ENCODE assay signal across 9 mouse cellular contexts in the genomic region with DNA sequence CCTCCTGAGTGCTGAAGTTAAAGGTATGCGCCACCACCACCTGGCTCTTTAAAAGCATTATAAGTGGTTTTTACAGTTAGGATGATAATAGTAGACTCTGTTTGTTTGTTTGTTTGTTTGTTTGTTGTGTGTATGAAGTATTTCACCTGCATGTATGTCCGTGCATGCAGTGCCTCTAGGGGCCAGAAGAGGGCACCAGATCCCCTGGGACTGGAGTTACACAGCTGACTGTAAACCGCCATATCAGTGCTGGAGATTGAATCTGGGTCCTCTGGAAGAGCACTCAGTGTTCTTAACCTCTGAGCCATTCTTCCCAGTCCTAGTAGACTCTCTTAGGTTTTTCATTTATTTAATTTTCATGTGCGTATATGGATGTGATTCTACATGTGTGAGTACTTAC. TPM values are rescaled to one million over a fixed set of nuclear protein-coding genes. Genes with fewer than 3 reads are reported as not detected.
DNase-seq lines count a peak whose midpoint lies in the region; ATAC-seq and TF ChIP-seq lines count a peak whose summit lies in the region.
"Had no signal": no experiment of that assay in that cellular context is flagged by ENCODE, and none has a peak within 500 bp of the region (broad histone marks: within the 10 kb centered on the region; RNA-seq: fewer than 3 reads in every experiment).

No protein-coding gene starts in this region.

- peak; percentile 24 to 27 for DNase-seq in cerebellum, postnatal 36 days
- DNase-seq in cerebellum, adult 11-12 months, result no peak
- DNase-seq in midbrain, postnatal 0 days (ENCODE audit: low spot score), result no peak
- no peak for DNase-seq in midbrain, embryonic 14.5 days
- peak; percentile 24 for DNase-seq in lung, postnatal 10 days
- peak; percentile 70 for DNase-seq in thymus, postnatal 25 days
- no peak for DNase-seq in frontal cortex, postnatal 10 days (ENCODE audit: low spot score in 2 of 2)

- 81% methylated on average over 4 of the region's 4 CpGs for WGBS in midbrain, postnatal 0 days
- 72% methylated on average over 4 of the region's 4 CpGs for WGBS in midbrain, embryonic 14.5 days

- H3K27me3 ChIP-seq in midbrain, postnatal 0 days (ENCODE audit: insufficient read depth, low read length), result no peaks in the 10 kb centered on the region
- H3K27me3 ChIP-seq in midbrain, embryonic 14.5 days (ENCODE audit: control insufficient read depth, insufficient read depth, low read length), result no peaks in the 10 kb centered on the region
- H3K27me3 ChIP-seq: neural tube, embryonic 12.5 days had no signal

- TF ChIP-seq CTCF in midbrain, postnatal 0 days (IDR thresholded peaks at IDR 0.05), result peak; percentile 47

- no peaks in the 10 kb centered on the region for H3K36me3 ChIP-seq in midbrain, postnatal 0 days (ENCODE audit: insufficient read depth, low read length)
- no peaks in the 10 kb centered on the region for H3K36me3 ChIP-seq in midbrain, embryonic 14.5 days (ENCODE audit: control insufficient read depth, insufficient read depth, low read length)
- H3K36me3 ChIP-seq: neural tube, embryonic 12.5 days had no signal

- H3K4me1 ChIP-seq in midbrain, postnatal 0 days (ENCODE audit: insufficient read depth, low read length), result no peaks in the 10 kb centered on the region
- H3K4me1 ChIP-seq in midbrain, embryonic 14.5 days (ENCODE audit: control insufficient read depth, insufficient read depth, low read length), result no peaks in the 10 kb centered on the region
- H3K4me1 ChIP-seq: neural tube, embryonic 12.5 days had no signal

- H3K4me3 ChIP-seq in midbrain, postnatal 0 days (ENCODE audit: low read depth, low read length), result no peak overlapping the region
- no peak overlapping the region for H3K4me3 ChIP-seq in midbrain, embryonic 14.5 days (replicated peaks; ENCODE audit: low read depth, low read length)
- H3K4me3 ChIP-seq: neural tube, embryonic 12.5 days had no signal

- no peaks in the 10 kb centered on the region for H3K9me3 ChIP-seq in midbrain, postnatal 0 days (ENCODE audit: low read length)
- H3K9me3 ChIP-seq in midbrain, embryonic 14.5 days (ENCODE audit: control insufficient read depth, low read length), result no peaks in the 10 kb centered on the region
- H3K9me3 ChIP-seq: neural tube, embryonic 12.5 days had no signal

- no peak overlapping the region for H3K9ac ChIP-seq in midbrain, postnatal 0 days (replicated peaks; ENCODE audit: low read length, poor library complexity, severe bottlenecking)
- no peak overlapping the region for H3K9ac ChIP-seq in midbrain, embryonic 14.5 days (replicated peaks; ENCODE audit: low read length)
- H3K9ac ChIP-seq: neural tube, embryonic 12.5 days had no signal

- no peak overlapping the region for H3K4me2 ChIP-seq in midbrain, postnatal 0 days (ENCODE audit: low read depth, low read length, poor library complexity, severe bottlenecking)
- no peak overlapping the region for H3K4me2 ChIP-seq in midbrain, embryonic 14.5 days (ENCODE audit: low read length)
- H3K4me2 ChIP-seq: neural tube, embryonic 12.5 days had no signal

- ATAC-seq in midbrain, postnatal 0 days (ENCODE audit: low FRiP score), result no peak
- ATAC-seq in midbrain, embryonic 14.5 days (ENCODE audit: low FRiP score, low TSS enrichment), result no peak; the same call in 1 of the 2 replicates
- ATAC-seq in monocyte, adult 5-6 weeks (replicated peaks; ENCODE audit: insufficient number of reproducible peaks, low FRiP score, low TSS enrichment, poor library complexity, severe bottlenecking), result no peak

- H3K27ac ChIP-seq in midbrain, postnatal 0 days (ENCODE audit: low read depth, low read length), result no peak overlapping the region
- no peak overlapping the region for H3K27ac ChIP-seq in midbrain, embryonic 14.5 days (replicated peaks; ENCODE audit: low read depth, low read length)
- H3K27ac ChIP-seq: neural tube, embryonic 12.5 days had no signal

RNA-seq across cellular contexts. Expression of a gene that starts 13.9 kb away (rescaled TPM):
- total RNA-seq in midbrain, postnatal 0 days (2014; rRNA removed), result 3.3 and 6.3 TPM in 2 replicates
- polyA plus RNA-seq in midbrain, postnatal 0 days (2015; fragmentation: Nextera tagmentation; extraction: Ambion mirVana), result 0.79 and 0.85 TPM in 2 replicates
- polyA plus RNA-seq in midbrain, embryonic 14.5 days (2014; fragmentation: Nextera tagmentation; extraction: Ambion mirVana), result 0.08 and 0.75 TPM in 2 replicates
- total RNA-seq in monocyte, adult 5-6 weeks (2017), result not detected in 3 replicates

RNA-seq across cellular contexts. Expression of a gene that starts 51.6 kb away (rescaled TPM):
- 0.22 and 0.76 TPM in 2 replicates for total RNA-seq in midbrain, postnatal 0 days (2014; rRNA removed)
- polyA plus RNA-seq in midbrain, postnatal 0 days (2015; fragmentation: Nextera tagmentation; extraction: Ambion mirVana), result 1.0 and 1.2 TPM in 2 replicates
- polyA plus RNA-seq in midbrain, embryonic 14.5 days (2014; fragmentation: Nextera tagmentation; extraction: Ambion mirVana), result 0.39 and 1.2 TPM in 2 replicates
- total RNA-seq in monocyte, adult 5-6 weeks (2017), result 193 to 270 TPM (median 209 TPM) in 3 replicates

Comparison
In these comparisons a context has a peak if more than half of its experiments do, and no peak if none do; other contexts are left out.
1. DNase-seq: peak in cerebellum, postnatal 36 days (2 of 2), lung, postnatal 10 days (single experiment) and thymus, postnatal 25 days (single experiment); none in cerebellum, adult 11-12 months (single experiment), midbrain, postnatal 0 days (single experiment), midbrain, embryonic 14.5 days (single experiment) and frontal cortex, postnatal 10 days (0 of 2).
2. RNA of a gene that starts 51.6 kb away (total RNA-seq): 193 to 270 TPM in monocyte, adult 5-6 weeks; 0.22 to 0.76 TPM in midbrain, postnatal 0 days; every median in the first group is over 100 times any median in the second.